ENCODE assay signal across 1 mouse cellular context in genomic region chr4:149789421-149790194, GRCm38 (mm10).
TF ChIP-seq lines count a peak whose summit lies in the region.

No protein-coding gene starts in this region.

TF ChIP-seq in MEL, 35 proteins besides CTCF, POLR2A, EP300 and RAD21 (continued from another document):
- TF ChIP-seq ZNF384 (IDR thresholded peaks at IDR 0.05; ENCODE audit: low read depth, low read length) = no peak
- TF ChIP-seq ETS1 (IDR thresholded peaks at IDR 0.05; ENCODE audit: low read depth, low read length) = 0 out of 2 replicates have a peak, but pooled peaks have one; percentile 18
- peak; percentile 30 for TF ChIP-seq TAL1 (IDR thresholded peaks at IDR 0.05; ENCODE audit: low read length)
- no peak for TF ChIP-seq MYC (IDR thresholded peaks at IDR 0.05; ENCODE audit: low read depth, low read length)
- peak; percentile 31; the same call in 1 of the 2 replicates for TF ChIP-seq MAX (IDR thresholded peaks at IDR 0.05; ENCODE audit: low read length)
- no peak for TF ChIP-seq E2F4 (IDR thresholded peaks at IDR 0.05; ENCODE audit: borderline replicate concordance, low read depth, low read length)
- TF ChIP-seq NRF1 (IDR thresholded peaks at IDR 0.05; ENCODE audit: insufficient read depth, low read depth, low read length, poor library complexity, severe bottlenecking) = peak; percentile 69
- TF ChIP-seq USF1 (IDR thresholded peaks at IDR 0.05; ENCODE audit: low read depth, low read length) = 0 out of 2 replicates have a peak, but pooled peaks have one; percentile 15
